Mouse (Mus musculus): ENCODE results near the gene Trim60. TPM values are rescaled to one million over a fixed set of nuclear protein-coding genes. Genes with fewer than 3 reads are reported as not detected.

Trim60 gene
- total and polyA plus RNA-seq, 3 experiments: not detected

DNA sequence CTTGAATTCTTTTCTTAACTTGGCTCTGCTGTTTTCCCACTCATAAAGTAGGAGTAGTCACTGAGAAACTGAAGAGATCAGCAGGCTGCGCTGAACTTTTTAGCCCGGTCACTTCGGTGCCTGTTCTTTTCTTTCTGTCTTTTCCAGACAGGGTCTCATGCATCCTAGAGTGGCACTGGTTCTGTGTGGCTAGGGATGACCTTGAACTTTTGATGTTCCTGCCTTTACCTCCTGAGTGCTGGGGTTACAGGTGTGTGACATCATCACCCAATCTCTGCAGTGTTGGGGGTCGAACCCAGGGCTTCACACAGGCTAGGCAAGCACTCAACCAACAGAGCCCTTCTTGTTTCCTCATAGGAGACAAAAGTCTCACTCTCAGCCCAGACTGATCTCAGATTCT, 38.3 kb upstream of the Trim60 start:
- DNase-seq: no peak
- Histone ChIP-seq H3K79me2 (replicated peaks; ENCODE audit: control insufficient read depth, insufficient read depth, low read length) (no peaks in the 10 kb centered on the region), H3K4me1 (ENCODE audit: control insufficient read depth, insufficient read depth, low read length) (no peaks in the 10 kb centered on the region), H3K27ac (no peak overlapping the region), H3K4me3 (no peak overlapping the region), H3K36me3 (ENCODE audit: control insufficient read depth, insufficient read depth, low read length) (no peaks in the 10 kb centered on the region), H3K27me3 (ENCODE audit: control insufficient read depth, insufficient read depth, low read length) (no peaks in the 10 kb centered on the region), H3K9ac (ENCODE audit: low read depth, low read length) (no peak overlapping the region)
- TF ChIP-seq EP300 (IDR thresholded peaks at IDR 0.05; ENCODE audit: insufficient read depth, low read depth, low read length): no peak
- no peak for TF ChIP-seq POLR2A (IDR thresholded peaks at IDR 0.05; ENCODE audit: insufficient read depth, low read depth, low read length)
- WGBS: 86% methylated on average over 4 of the region's 4 CpGs
- intact Hi-C loops (cut with DNase I): no loop called here

DNA sequence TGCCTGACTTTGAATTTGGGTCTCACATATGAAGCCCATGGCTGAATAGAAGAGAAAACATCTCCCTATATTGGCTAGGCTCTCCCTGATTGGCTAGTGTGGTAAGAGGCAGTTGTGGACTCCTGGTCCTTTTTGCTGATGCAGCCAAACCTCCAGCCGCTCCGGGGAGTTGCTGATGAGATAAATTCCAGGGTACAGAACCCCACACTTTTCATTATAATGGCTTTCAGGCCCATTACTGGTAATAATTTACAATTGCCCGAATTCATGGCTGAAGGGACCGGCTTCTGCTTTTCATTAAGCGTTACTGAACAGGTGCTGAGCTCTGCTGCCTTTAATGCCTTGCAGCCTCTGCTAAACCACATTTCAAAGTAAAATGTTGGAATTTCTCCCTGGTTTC, 35.6 kb upstream of the Trim60 start:
- no peak overlapping the region for H3K9ac ChIP-seq (ENCODE audit: low read depth, low read length)
- no peaks in the 10 kb centered on the region for H3K4me1 ChIP-seq (ENCODE audit: control insufficient read depth, insufficient read depth, low read length)
- H3K27me3 ChIP-seq (ENCODE audit: control insufficient read depth, insufficient read depth, low read length): no peaks in the 10 kb centered on the region
- 78% methylated on average over 5 of the region's 5 CpGs for WGBS
- DNase-seq: no peak
- intact Hi-C loops (cut with DNase I): no loop called here
- TF ChIP-seq POLR2A (IDR thresholded peaks at IDR 0.05; ENCODE audit: insufficient read depth, low read depth, low read length) (no peak), CTCF (IDR thresholded peaks at IDR 0.05) (no peak), EP300 (IDR thresholded peaks at IDR 0.05; ENCODE audit: insufficient read depth, low read depth, low read length) (no peak)
- no peak overlapping the region for H3K27ac ChIP-seq
- H3K4me3 ChIP-seq: no peak overlapping the region
- no peaks in the 10 kb centered on the region for H3K79me2 ChIP-seq (replicated peaks; ENCODE audit: control insufficient read depth, insufficient read depth, low read length)
- H3K36me3 ChIP-seq (ENCODE audit: control insufficient read depth, insufficient read depth, low read length): no peaks in the 10 kb centered on the region

DNA sequence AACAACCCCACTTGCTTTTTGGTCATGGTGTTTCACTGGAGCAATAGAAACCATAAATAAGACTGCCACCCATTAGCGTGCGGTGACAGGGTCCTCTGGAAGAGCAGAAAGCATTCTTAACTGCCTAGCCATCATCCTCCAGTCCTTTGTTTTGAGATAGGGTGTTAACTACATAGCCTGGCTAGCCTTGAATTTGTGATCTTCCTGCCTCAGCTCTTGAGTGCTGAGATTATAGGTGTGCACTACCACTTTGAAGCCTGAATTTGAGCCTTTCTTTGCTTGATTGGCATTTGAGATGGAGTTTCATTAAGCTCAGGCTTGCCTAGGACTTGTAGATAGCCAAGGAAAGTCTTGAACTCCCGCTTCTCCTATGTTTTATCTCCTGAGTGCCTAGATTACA, 35.2 kb upstream of the Trim60 start:
- 93% methylated on average over 3 of the region's 3 CpGs for WGBS
- H3K27ac ChIP-seq: no peak overlapping the region
- H3K36me3 ChIP-seq (ENCODE audit: control insufficient read depth, insufficient read depth, low read length): no peaks in the 10 kb centered on the region
- DNase-seq: no peak
- TF ChIP-seq CTCF (IDR thresholded peaks at IDR 0.05): no peak
- no peak for TF ChIP-seq EP300 (IDR thresholded peaks at IDR 0.05; ENCODE audit: insufficient read depth, low read depth, low read length)
- TF ChIP-seq POLR2A (IDR thresholded peaks at IDR 0.05; ENCODE audit: insufficient read depth, low read depth, low read length): no peak
- intact Hi-C loops (cut with DNase I): no loop called here
- H3K4me1 ChIP-seq (ENCODE audit: control insufficient read depth, insufficient read depth, low read length): no peaks in the 10 kb centered on the region
- H3K9ac ChIP-seq (ENCODE audit: low read depth, low read length): no peak overlapping the region
- no peak overlapping the region for H3K4me3 ChIP-seq
- no peaks in the 10 kb centered on the region for H3K27me3 ChIP-seq (ENCODE audit: control insufficient read depth, insufficient read depth, low read length)
- H3K79me2 ChIP-seq (replicated peaks; ENCODE audit: control insufficient read depth, insufficient read depth, low read length): no peaks in the 10 kb centered on the region

DNA sequence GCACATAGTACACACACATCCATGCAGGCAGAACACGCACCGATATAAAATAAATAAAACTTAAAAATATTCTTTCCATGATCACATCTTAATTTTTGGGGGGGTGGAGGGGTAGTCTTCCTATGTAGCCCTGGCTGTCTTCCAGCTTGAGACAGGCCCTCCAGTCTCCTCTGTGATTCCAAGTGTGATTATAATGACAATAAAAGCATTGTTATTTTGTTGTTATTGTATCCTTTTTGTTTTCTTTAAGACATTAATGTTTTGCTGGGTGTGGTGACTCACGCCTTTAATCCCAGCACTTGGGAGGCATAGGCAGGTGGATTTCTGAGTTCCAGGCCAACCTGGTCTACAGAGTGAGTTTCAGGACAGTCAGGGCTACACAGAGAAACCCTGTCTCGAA, 29.4 kb upstream of the Trim60 start:
- TF ChIP-seq CTCF (IDR thresholded peaks at IDR 0.05) (no peak), POLR2A (IDR thresholded peaks at IDR 0.05; ENCODE audit: insufficient read depth, low read depth, low read length) (no peak), EP300 (IDR thresholded peaks at IDR 0.05; ENCODE audit: insufficient read depth, low read depth, low read length) (no peak)
- Histone ChIP-seq H3K4me3 (no peak overlapping the region), H3K79me2 (replicated peaks; ENCODE audit: control insufficient read depth, insufficient read depth, low read length) (no peaks in the 10 kb centered on the region), H3K36me3 (ENCODE audit: control insufficient read depth, insufficient read depth, low read length) (no peaks in the 10 kb centered on the region), H3K27ac (no peak overlapping the region), H3K9ac (ENCODE audit: low read depth, low read length) (no peak overlapping the region), H3K27me3 (ENCODE audit: control insufficient read depth, insufficient read depth, low read length) (no peaks in the 10 kb centered on the region), H3K4me1 (ENCODE audit: control insufficient read depth, insufficient read depth, low read length) (no peaks in the 10 kb centered on the region)
- DNase-seq: no peak
- WGBS: 69% methylated on average over 4 of the region's 4 CpGs
- intact Hi-C loops (cut with DNase I): no loop called here

DNA sequence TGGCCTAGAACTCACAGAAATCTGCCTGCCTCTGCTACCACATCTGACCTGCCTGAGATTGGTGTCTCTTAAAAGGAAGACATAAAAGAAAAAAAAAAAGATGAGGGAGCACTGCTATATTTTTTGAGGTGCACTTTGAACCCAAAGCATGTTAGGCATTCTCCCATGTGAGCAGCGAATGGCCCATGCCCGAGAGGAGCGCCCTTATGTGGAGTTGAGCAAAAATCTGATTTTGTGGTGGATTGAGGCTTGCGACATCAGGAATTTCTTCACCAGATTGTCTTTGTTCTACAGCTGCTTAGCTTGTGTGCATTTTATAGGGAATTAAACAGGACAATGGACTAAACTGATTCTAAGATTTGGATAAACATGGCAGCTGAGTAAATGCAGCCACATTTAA, 28.8 kb upstream of the Trim60 start:
- Histone ChIP-seq H3K36me3 (ENCODE audit: control insufficient read depth, insufficient read depth, low read length) (no peaks in the 10 kb centered on the region), H3K27ac (no peak overlapping the region), H3K9ac (ENCODE audit: low read depth, low read length) (no peak overlapping the region), H3K4me1 (ENCODE audit: control insufficient read depth, insufficient read depth, low read length) (no peaks in the 10 kb centered on the region), H3K27me3 (ENCODE audit: control insufficient read depth, insufficient read depth, low read length) (no peaks in the 10 kb centered on the region), H3K79me2 (replicated peaks; ENCODE audit: control insufficient read depth, insufficient read depth, low read length) (no peaks in the 10 kb centered on the region), H3K4me3 (no peak overlapping the region)
- 91% methylated on average over 4 of the region's 4 CpGs for WGBS
- intact Hi-C loops (cut with DNase I): no loop called here
- DNase-seq: no peak
- TF ChIP-seq CTCF (IDR thresholded peaks at IDR 0.05): no peak
- TF ChIP-seq EP300 (IDR thresholded peaks at IDR 0.05; ENCODE audit: insufficient read depth, low read depth, low read length): no peak
- TF ChIP-seq POLR2A (IDR thresholded peaks at IDR 0.05; ENCODE audit: insufficient read depth, low read depth, low read length): no peak

DNA sequence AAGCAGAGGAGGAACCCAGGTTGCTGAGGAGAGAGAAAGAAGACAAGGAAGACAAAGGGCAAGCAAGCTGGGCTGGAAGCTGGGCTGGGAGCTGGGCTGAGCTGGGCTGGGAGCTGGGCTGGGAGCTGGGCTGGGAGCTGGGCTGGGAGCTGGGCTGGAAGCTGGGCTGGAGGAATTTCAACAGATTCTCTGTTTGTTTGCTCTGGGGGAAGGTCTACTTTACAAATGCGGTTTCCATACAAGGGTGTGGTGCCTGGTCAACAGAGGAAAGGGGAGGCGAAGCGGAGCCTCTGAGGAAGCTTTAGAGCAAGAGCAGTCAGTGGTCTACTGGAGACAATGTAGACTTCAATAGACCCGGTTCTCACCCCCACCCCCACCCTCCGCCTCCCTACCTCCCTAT, 28.2 kb upstream of the Trim60 start:
- no peak overlapping the region for H3K9ac ChIP-seq (ENCODE audit: low read depth, low read length)
- intact Hi-C loops (cut with DNase I): no loop called here
- no peak overlapping the region for H3K27ac ChIP-seq
- no peaks in the 10 kb centered on the region for H3K27me3 ChIP-seq (ENCODE audit: control insufficient read depth, insufficient read depth, low read length)
- H3K4me3 ChIP-seq: no peak overlapping the region
- no peaks in the 10 kb centered on the region for H3K79me2 ChIP-seq (replicated peaks; ENCODE audit: control insufficient read depth, insufficient read depth, low read length)
- whole genome bisulfite sequencing: 49% methylated on average over 5 of the region's 5 CpGs
- no peaks in the 10 kb centered on the region for H3K4me1 ChIP-seq (ENCODE audit: control insufficient read depth, insufficient read depth, low read length)
- H3K36me3 ChIP-seq (ENCODE audit: control insufficient read depth, insufficient read depth, low read length): no peaks in the 10 kb centered on the region
- TF ChIP-seq CTCF (IDR thresholded peaks at IDR 0.05) (no peak), POLR2A (IDR thresholded peaks at IDR 0.05; ENCODE audit: insufficient read depth, low read depth, low read length) (no peak), EP300 (IDR thresholded peaks at IDR 0.05; ENCODE audit: insufficient read depth, low read depth, low read length) (no peak)
- DNase-seq: no peak

Data from heart, adult 2 months (tissue).